Mouse (Mus musculus) A20 (cell line): ENCODE data around the gene Usp28.
A peak's percentile ranks its signal among the peaks of the same experiment; 100 is the strongest.

Source experiments
- DNase-seq: peaks from one replicate; pipeline ENCODE4 v3.0.0-alpha.2; 2011; ENCODE audit warnings: low read depth, low spot score

Gene Usp28

GRCm38 (mm10) chr9:49021289-49021688, 36.1 kb downstream of the Usp28 start:
- DNase-seq, result no peak

GRCm38 (mm10) chr9:49023956-49024355, 38.8 kb downstream of the Usp28 start:
- DNase-seq, result no peak

- DNase-seq, result no peak
Measured at GRCm38 (mm10) chr9:49024529-49024928, 39.4 kb downstream of the Usp28 start.

- no peak for DNase-seq
Measured at GRCm38 (mm10) chr9:49034764-49035163, 49.6 kb downstream of the Usp28 start.

- no peak for DNase-seq
Measured at GRCm38 (mm10) chr9:49050901-49051300, 65.7 kb downstream of the Usp28 start.

- DNase-seq, result peak; percentile 64
Measured at GRCm38 (mm10) chr9:49051349-49051748, 66.2 kb downstream of the Usp28 start.

GRCm38 (mm10) chr9:49054028-49054427, 68.9 kb downstream of the Usp28 start:
- DNase-seq, result no peak

GRCm38 (mm10) chr9:49055333-49056205, 70.4 kb downstream of the Usp28 start, which contains the start of gene Zw10:
TSS of gene Zw10 (plus strand) at chr9:49055613.
- peak; percentile 96 for DNase-seq

- no peak for DNase-seq
Measured at GRCm38 (mm10) chr9:49076847-49077246, 91.7 kb downstream of the Usp28 start.

GRCm38 (mm10) chr9:49081107-49081506, 95.9 kb downstream of the Usp28 start, which contains the start of gene Tmprss5:
TSS of gene Tmprss5 (plus strand) at chr9:49081260.
- DNase-seq, result no peak

- DNase-seq, result peak; percentile 63
Measured at GRCm38 (mm10) chr9:49081561-49081960, 96.4 kb downstream of the Usp28 start.

- no peak for DNase-seq
Measured at GRCm38 (mm10) chr9:49087317-49087716, 102.1 kb downstream of the Usp28 start.
